Mouse (Mus musculus) heart, embryonic 14.5 days (tissue): Measurements from ENCODE around the gene Gpr4. TPM values are rescaled to one million over a fixed set of nuclear protein-coding genes. Genes with fewer than 3 reads are reported as not detected.

ENCODE experiments used
- ATAC-seq: fragments of 200-750 bp; cut with Nextera tagmentation; 2 replicates; pipeline ENCODE4 v1.8.0; 2017; ENCODE audit warnings: low read depth, moderate TSS enrichment; ENCODE audit not compliant: insufficient number of reproducible peaks, insufficient read depth, low FRiP score
- H3K27ac ChIP-seq, 2 experiments: fragments of 200-500 bp in 1 of 2; fragments of 300-500 bp in 1 of 2; sonication (generic) in 1 of 2; replicated peaks in 1 of 2; 2 replicates each; pipeline ENCODE4 v1.5.1; 2012 to 2014; ENCODE audit warnings: low read depth in 2 of 2, low read length in 2 of 2, control low read depth in 1 of 2, mild to moderate bottlenecking in 1 of 2, mixed read lengths in 1 of 2; ENCODE audit not compliant: control insufficient read depth in 1 of 2, insufficient read depth in 1 of 2
- H3K27me3 ChIP-seq: fragments of 300-500 bp; sonication (generic); 2 replicates; pipeline ENCODE4 v1.6.1; 2014; ENCODE audit warnings: mild to moderate bottlenecking, low read length, control low read depth; ENCODE audit not compliant: control insufficient read depth, insufficient read depth
- H3K36me3 ChIP-seq: fragments of 300-500 bp; sonication (generic); 2 replicates; pipeline ENCODE4 v1.6.1; 2014; ENCODE audit warnings: mild to moderate bottlenecking, control low read depth, low read length, mixed read lengths; ENCODE audit not compliant: control insufficient read depth, insufficient read depth
- H3K4me1 ChIP-seq, 2 experiments: fragments of 200-500 bp in 1 of 2; fragments of 300-500 bp in 1 of 2; sonication (generic) in 1 of 2; 2 replicates each; pipeline ENCODE4 v1.6.1; 2012 to 2014; ENCODE audit warnings: low read length in 2 of 2, control low read depth in 1 of 2, mixed read lengths in 1 of 2; ENCODE audit not compliant: control insufficient read depth in 2 of 2, insufficient read depth in 2 of 2
- H3K4me2 ChIP-seq: fragments of 300-500 bp; sonication (generic); 2 replicates; pipeline ENCODE4 v1.6.1; 2014; ENCODE audit warnings: mild to moderate bottlenecking, low read length
- H3K4me3 ChIP-seq, 2 experiments: fragments of 200-500 bp in 1 of 2; fragments of 300-500 bp in 1 of 2; sonication (generic) in 1 of 2; 2 replicates each; pipeline ENCODE4 v1.5.1; 2012 to 2014; ENCODE audit warnings: low read length in 2 of 2, mild to moderate bottlenecking in 2 of 2, control low read depth in 1 of 2, low read depth in 1 of 2, moderate library complexity in 1 of 2; ENCODE audit not compliant: control insufficient read depth in 1 of 2, insufficient read depth in 1 of 2
- H3K9ac ChIP-seq: fragments of 300-500 bp; sonication (generic); 2 replicates; pipeline ENCODE4 v1.6.1; 2014; ENCODE audit warnings: mild to moderate bottlenecking, low read length
- H3K9me3 ChIP-seq: fragments of 300-500 bp; sonication (generic); 2 replicates; pipeline ENCODE4 v1.6.1; 2016; ENCODE audit warnings: low read length, control low read depth; ENCODE audit not compliant: control insufficient read depth
- WGBS: fragments of 180-500 bp; shearing (Covaris S2); extraction: QIAGEN DNeasy Blood & Tissue Kit; methylation state at CpG from one replicate; pipeline ENCODE4 v1.1.7; 2014; 5-methylcytosine and 5-hydroxymethylcytosine counted together
- microRNA counts: library from miRNA; unstranded; fragments of <30 nt; microRNA quantifications from one replicate; lab custom pipeline; 2016
- microRNA-seq: library from miRNA; unstranded; fragments of <30 nt; microRNA quantifications from one replicate; pipeline ENCODE4, GENCODE M21; 2016
- polyA plus RNA-seq: library from polyadenylated mRNA; unstranded; fragments of >200 nt; fragmentation: Nextera tagmentation; extraction: Ambion mirVana; gene quantifications from 2 replicates; pipeline ENCODE4 v1.2.1, GENCODE M21; 2014

Gpr4 gene
- polyA plus RNA-seq, 1 experiment from 2014 or later = 1.6 TPM

GRCm38 (mm10) chr7:19271238-19272172, 59.2 kb downstream of the Gpr4 start, which contains the start of gene Vasp:
Vasp (minus strand) TSS chr7:19271817.
- peaks cover 14 to 28% of the 10 kb centered on the region in 2 experiments for H3K4me1 ChIP-seq
- H3K9ac ChIP-seq = peak within 1 kb of the TSS; percentile 92
- H3K27me3 ChIP-seq = no peaks in the 10 kb centered on the region
- no peaks in the 10 kb centered on the region for H3K9me3 ChIP-seq
- H3K4me3 ChIP-seq = peak within 1 kb of the TSS; percentile 90 to 99
- H3K27ac ChIP-seq = peak within 1 kb of the TSS; percentile 95 to 96
- under 1% methylated on average over 61 of the region's 62 CpGs for WGBS
- peak; percentile 60 for ATAC-seq
- peak within 1 kb of the TSS; percentile 91 for H3K4me2 ChIP-seq
- H3K36me3 ChIP-seq = peaks cover 14% of the 10 kb centered on the region

GRCm38 (mm10) chr7:19272173-19272764, 59.9 kb downstream of the Gpr4 start:
- ATAC-seq = peak; percentile 56
- Histone ChIP-seq H3K27ac (peak overlapping the region; percentile 95 to 96), H3K4me2 (peak overlapping the region; percentile 91), H3K4me3 (peak overlapping the region; percentile 90 to 99), H3K9ac (peak overlapping the region; percentile 92), H3K27me3 (no peaks in the 10 kb centered on the region), H3K4me1 (peaks cover 10 to 20% of the 10 kb centered on the region in 2 experiments), H3K36me3 (peaks cover 11% of the 10 kb centered on the region), H3K9me3 (no peaks in the 10 kb centered on the region)
- WGBS = 2% methylated on average over 35 of the region's 36 CpGs

MicroRNAs encoded within 50 kb of the gene (microRNA counts, 519-probe panel; counts per million panel counts)
- microRNA mmu-miR-330 (lab: Ali Mortazavi, UCI) = 322 counts per million, percentile 70 among the panel's probes with 10 or more counts

Small RNAs within 50 kb of the gene (microRNA-seq; reads per million reads assigned to microRNA genes)
- gene Mir330 = 461 reads per million, percentile 72 among the genes with 10 or more reads in this experiment

Other genes with a start within 250 kb of the Gpr4 start
- not detected in 2 replicates for gene Nanos2, start 225.1 kb upstream of the Gpr4 start, polyA plus RNA-seq
- gene Mypop, start 221.3 kb upstream of the Gpr4 start, polyA plus RNA-seq = 1.3 and 1.6 TPM in 2 replicates
- 14.8 and 17.8 TPM in 2 replicates for gene Irf2bp1, start 208.5 kb upstream of the Gpr4 start, polyA plus RNA-seq
- gene Foxa3, start 189.0 kb upstream of the Gpr4 start, polyA plus RNA-seq = not detected in 2 replicates
- 15.8 and 16.3 TPM in 2 replicates for gene Sympk, start 188.2 kb upstream of the Gpr4 start, polyA plus RNA-seq
- gene Rsph6a, start 157.8 kb upstream of the Gpr4 start, polyA plus RNA-seq = not detected in 2 replicates
- gene Dmwd, start 136.3 kb upstream of the Gpr4 start, polyA plus RNA-seq = 19.6 and 20.4 TPM in 2 replicates
- 31.1 and 36.0 TPM in 2 replicates for gene Dmpk, start 128.7 kb upstream of the Gpr4 start, polyA plus RNA-seq
- gene Six5, start 117.9 kb upstream of the Gpr4 start, polyA plus RNA-seq = 7.3 and 8.3 TPM in 2 replicates
- 1.2 TPM in 2 replicates for gene Gm4969, start 94.2 kb upstream of the Gpr4 start, polyA plus RNA-seq
- 5.5 and 5.6 TPM in 2 replicates for gene Fbxo46, start 92.7 kb upstream of the Gpr4 start, polyA plus RNA-seq
- 7.0 and 7.8 TPM in 2 replicates for gene Qpctl, start 63.2 kb upstream of the Gpr4 start, polyA plus RNA-seq
- 104 and 111 TPM in 2 replicates for gene Snrpd2, start 62.8 kb upstream of the Gpr4 start, polyA plus RNA-seq
- gene Gipr, start 46.4 kb upstream of the Gpr4 start, polyA plus RNA-seq = 51.5 and 52.6 TPM in 2 replicates
- gene Eml2, start 36.1 kb upstream of the Gpr4 start, polyA plus RNA-seq = 8.3 and 9.5 TPM in 2 replicates
- gene Opa3, start 15.8 kb downstream of the Gpr4 start, polyA plus RNA-seq = 36.5 and 38.6 TPM in 2 replicates
- gene Vasp, start 59.3 kb downstream of the Gpr4 start, polyA plus RNA-seq = 66.1 and 68.9 TPM in 2 replicates
- 0.20 TPM in 1 of 2 replicates, not detected in the other for gene Ppm1n, start 67.5 kb downstream of the Gpr4 start, polyA plus RNA-seq
- gene Rtn2, start 70.1 kb downstream of the Gpr4 start, polyA plus RNA-seq = 39.2 and 43.6 TPM in 2 replicates
- gene Fosb, start 97.5 kb downstream of the Gpr4 start, polyA plus RNA-seq = 0.22 TPM in 1 of 2 replicates, not detected in the other
- 60.0 and 68.7 TPM in 2 replicates for gene Ercc1, start 132.2 kb downstream of the Gpr4 start, polyA plus RNA-seq
- 12.7 and 15.7 TPM in 2 replicates for gene Cd3eap, start 146.9 kb downstream of the Gpr4 start, polyA plus RNA-seq
- 15.2 and 15.4 TPM in 2 replicates for gene Ppp1r13l, start 147.2 kb downstream of the Gpr4 start, polyA plus RNA-seq
- 4.8 and 6.6 TPM in 2 replicates for gene Ercc2, start 169.5 kb downstream of the Gpr4 start, polyA plus RNA-seq
- gene Klc3, start 191.6 kb downstream of the Gpr4 start, polyA plus RNA-seq = 1.8 and 1.9 TPM in 2 replicates
- 910 and 1,062 TPM in 2 replicates for gene Ckm, start 192.2 kb downstream of the Gpr4 start, polyA plus RNA-seq
- 9.3 and 10.5 TPM in 2 replicates for gene Mark4, start 246.3 kb downstream of the Gpr4 start, polyA plus RNA-seq